Mouse (Mus musculus) lung, adult 2 months (tissue): ENCODE data around the gene Fam241b.

Experiments used
- CTCF ChIP-seq: fragments of 200-500 bp; IDR thresholded peaks from 2 replicates; pipeline ENCODE4 v1.5.1; 2011; ENCODE audit warnings: mild to moderate bottlenecking, low read length, control low read depth; ENCODE audit not compliant: insufficient read depth
- POLR2A ChIP-seq: fragments of 200-500 bp; IDR thresholded peaks from 2 replicates; pipeline ENCODE4 v1.6.1; 2011; ENCODE audit warnings: low read depth, mild to moderate bottlenecking, control low read depth, low read length, borderline replicate concordance; ENCODE audit errors: extremely low read depth

DNA sequence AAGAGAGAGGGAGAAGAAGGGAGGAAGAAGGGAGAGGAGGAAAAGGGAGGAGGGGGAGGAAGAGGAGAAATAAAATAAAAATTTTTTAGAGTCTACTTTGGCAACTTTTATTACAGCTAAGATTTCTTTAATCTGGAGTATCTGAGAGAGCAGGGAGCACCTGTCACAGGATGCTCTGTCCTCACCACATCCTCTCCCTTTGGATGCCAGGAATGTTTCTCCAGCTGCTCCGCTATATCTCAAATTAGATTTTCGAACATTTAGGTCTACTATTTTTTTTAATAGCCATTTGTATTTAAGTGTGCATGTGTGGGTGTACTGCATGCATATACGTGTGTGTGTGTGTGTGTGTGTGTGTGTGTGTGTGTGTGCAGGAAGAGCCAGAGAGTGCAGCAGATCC, 36.2 kb upstream of the Fam241b start:
- TF ChIP-seq CTCF (no peak), POLR2A (no peak)
